Mouse (Mus musculus): ENCODE results near the gene Pcdh17.

DNA sequence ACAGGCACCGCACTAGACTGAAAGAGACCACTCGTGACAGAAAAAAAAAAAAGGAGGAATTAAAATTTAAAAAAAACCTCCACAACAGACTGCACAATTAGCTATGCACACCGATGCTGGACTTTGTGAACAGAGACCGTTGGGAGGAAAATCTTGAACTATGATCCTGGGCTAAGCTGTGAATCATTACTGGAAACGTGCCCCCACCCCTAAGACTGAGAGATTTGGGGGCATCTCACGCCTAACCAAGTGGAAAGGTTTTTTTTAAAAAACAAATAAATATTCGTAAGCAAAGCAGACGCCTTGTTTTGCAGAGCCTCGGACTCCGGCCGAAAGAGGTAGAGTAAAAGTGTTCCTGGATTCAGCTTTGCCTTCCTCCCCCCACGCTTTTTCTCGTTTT, 398 bp downstream of the Pcdh17 start:
- TF ChIP-seq GATA1 (IDR thresholded peaks at IDR 0.05; ENCODE audit: low read length) (no peak), TAL1 (IDR thresholded peaks at IDR 0.05; ENCODE audit: low read length) (no peak)

Measured in erythroblast, embryonic 14.5 days (primary cell).